Mouse (Mus musculus): ENCODE data around the gene Gm12216. TPM values are rescaled to one million over a fixed set of nuclear protein-coding genes. Genes with fewer than 3 reads are reported as not detected.

The Gm12216 gene
- polyA plus RNA-seq, 1 experiment, result 2.8 TPM

GRCm38 (mm10) chr11:53749716-53750352 lies 109.2 kb downstream of the Gm12216 start:
- 0 out of 2 replicates have a peak, but pooled peaks have one; percentile 56 for TF ChIP-seq EP300 (IDR thresholded peaks at IDR 0.05; ENCODE audit: insufficient read depth, low read depth, low read length)
- TF ChIP-seq CTCF (IDR thresholded peaks at IDR 0.05; ENCODE audit: low read depth, low read length), result no peak
- no peak for TF ChIP-seq POLR2A (IDR thresholded peaks at IDR 0.05; ENCODE audit: insufficient read depth, low read length)
- H3K36me3 ChIP-seq (ENCODE audit: control insufficient read depth, insufficient read depth, low read length, poor library complexity, severe bottlenecking), result no peaks in the 10 kb centered on the region
- peak overlapping the region; percentile 34 for H3K27ac ChIP-seq (ENCODE audit: insufficient read depth, low read length)
- no peak overlapping the region for H3K9ac ChIP-seq (ENCODE audit: low read depth, poor library complexity, severe bottlenecking)
- no peaks in the 10 kb centered on the region for H3K27me3 ChIP-seq (ENCODE audit: control insufficient read depth, insufficient read depth, low read length, poor library complexity, severe bottlenecking)
- H3K4me1 ChIP-seq (ENCODE audit: control insufficient read depth, insufficient read depth, low read length), result peaks cover 1% of the 10 kb centered on the region
- H3K9me3 ChIP-seq (replicated peaks; ENCODE audit: control insufficient read depth, insufficient read depth, low read length, poor library complexity, severe bottlenecking), result no peaks in the 10 kb centered on the region
- no peak overlapping the region for H3K4me3 ChIP-seq (ENCODE audit: low read depth, low read length)

GRCm38 (mm10) chr11:53749306-53749705 lies 109.8 kb downstream of the Gm12216 start:
- Histone ChIP-seq H3K27ac (ENCODE audit: insufficient read depth, low read length) (peak overlapping the region; percentile 34; the same call in 1 of the 2 replicates), H3K4me1 (ENCODE audit: control insufficient read depth, insufficient read depth, low read length) (peaks cover 5% of the 10 kb centered on the region), H3K9ac (ENCODE audit: low read depth, poor library complexity, severe bottlenecking) (no peak overlapping the region), H3K9me3 (replicated peaks; ENCODE audit: control insufficient read depth, insufficient read depth, low read length, poor library complexity, severe bottlenecking) (no peaks in the 10 kb centered on the region), H3K27me3 (ENCODE audit: control insufficient read depth, insufficient read depth, low read length, poor library complexity, severe bottlenecking) (no peaks in the 10 kb centered on the region), H3K4me3 (ENCODE audit: low read depth, low read length) (no peak overlapping the region), H3K36me3 (ENCODE audit: control insufficient read depth, insufficient read depth, low read length, poor library complexity, severe bottlenecking) (no peaks in the 10 kb centered on the region)
- no peak for TF ChIP-seq CTCF (IDR thresholded peaks at IDR 0.05; ENCODE audit: low read depth, low read length)
- TF ChIP-seq POLR2A (IDR thresholded peaks at IDR 0.05; ENCODE audit: insufficient read depth, low read length), result no peak
- TF ChIP-seq EP300 (IDR thresholded peaks at IDR 0.05; ENCODE audit: insufficient read depth, low read depth, low read length), result no peak

GRCm38 (mm10) chr11:53748614-53749013 lies 110.4 kb downstream of the Gm12216 start:
- no peak overlapping the region for H3K4me3 ChIP-seq (ENCODE audit: low read depth, low read length)
- H3K36me3 ChIP-seq (ENCODE audit: control insufficient read depth, insufficient read depth, low read length, poor library complexity, severe bottlenecking), result no peaks in the 10 kb centered on the region
- peaks cover 5% of the 10 kb centered on the region for H3K4me1 ChIP-seq (ENCODE audit: control insufficient read depth, insufficient read depth, low read length)
- no peak overlapping the region for H3K9ac ChIP-seq (ENCODE audit: low read depth, poor library complexity, severe bottlenecking)
- no peaks in the 10 kb centered on the region for H3K27me3 ChIP-seq (ENCODE audit: control insufficient read depth, insufficient read depth, low read length, poor library complexity, severe bottlenecking)
- no peaks in the 10 kb centered on the region for H3K9me3 ChIP-seq (replicated peaks; ENCODE audit: control insufficient read depth, insufficient read depth, low read length, poor library complexity, severe bottlenecking)
- no peak overlapping the region for H3K27ac ChIP-seq (ENCODE audit: insufficient read depth, low read length)
- TF ChIP-seq CTCF (IDR thresholded peaks at IDR 0.05; ENCODE audit: low read depth, low read length) (no peak), EP300 (IDR thresholded peaks at IDR 0.05; ENCODE audit: insufficient read depth, low read depth, low read length) (no peak), POLR2A (IDR thresholded peaks at IDR 0.05; ENCODE audit: insufficient read depth, low read length) (no peak)

- Histone ChIP-seq H3K36me3 (ENCODE audit: control insufficient read depth, insufficient read depth, low read length, poor library complexity, severe bottlenecking) (no peaks in the 10 kb centered on the region), H3K4me1 (ENCODE audit: control insufficient read depth, insufficient read depth, low read length) (peaks cover 5% of the 10 kb centered on the region), H3K27me3 (ENCODE audit: control insufficient read depth, insufficient read depth, low read length, poor library complexity, severe bottlenecking) (no peaks in the 10 kb centered on the region), H3K27ac (ENCODE audit: insufficient read depth, low read length) (no peak overlapping the region), H3K4me3 (ENCODE audit: low read depth, low read length) (no peak overlapping the region), H3K9me3 (replicated peaks; ENCODE audit: control insufficient read depth, insufficient read depth, low read length, poor library complexity, severe bottlenecking) (no peaks in the 10 kb centered on the region), H3K9ac (ENCODE audit: low read depth, poor library complexity, severe bottlenecking) (no peak overlapping the region)
- TF ChIP-seq POLR2A (IDR thresholded peaks at IDR 0.05; ENCODE audit: insufficient read depth, low read length) (no peak), EP300 (IDR thresholded peaks at IDR 0.05; ENCODE audit: insufficient read depth, low read depth, low read length) (no peak), CTCF (IDR thresholded peaks at IDR 0.05; ENCODE audit: low read depth, low read length) (no peak)
Measured at GRCm38 (mm10) chr11:53747985-53748384, 111.1 kb downstream of the Gm12216 start.

- Histone ChIP-seq H3K36me3 (ENCODE audit: control insufficient read depth, insufficient read depth, low read length, poor library complexity, severe bottlenecking) (no peaks in the 10 kb centered on the region), H3K9ac (ENCODE audit: low read depth, poor library complexity, severe bottlenecking) (no peak overlapping the region), H3K9me3 (replicated peaks; ENCODE audit: control insufficient read depth, insufficient read depth, low read length, poor library complexity, severe bottlenecking) (no peaks in the 10 kb centered on the region), H3K4me3 (ENCODE audit: low read depth, low read length) (no peak overlapping the region), H3K4me1 (ENCODE audit: control insufficient read depth, insufficient read depth, low read length) (peaks cover 5% of the 10 kb centered on the region), H3K27me3 (ENCODE audit: control insufficient read depth, insufficient read depth, low read length, poor library complexity, severe bottlenecking) (no peaks in the 10 kb centered on the region), H3K27ac (ENCODE audit: insufficient read depth, low read length) (no peak overlapping the region)
- TF ChIP-seq EP300 (IDR thresholded peaks at IDR 0.05; ENCODE audit: insufficient read depth, low read depth, low read length), result no peak
- TF ChIP-seq POLR2A (IDR thresholded peaks at IDR 0.05; ENCODE audit: insufficient read depth, low read length), result no peak
- TF ChIP-seq CTCF (IDR thresholded peaks at IDR 0.05; ENCODE audit: low read depth, low read length), result no peak
Measured at GRCm38 (mm10) chr11:53745260-53745659, 113.8 kb downstream of the Gm12216 start.

GRCm38 (mm10) chr11:53742353-53742752 lies 116.7 kb downstream of the Gm12216 start:
- no peak overlapping the region for H3K9ac ChIP-seq (ENCODE audit: low read depth, poor library complexity, severe bottlenecking)
- no peaks in the 10 kb centered on the region for H3K27me3 ChIP-seq (ENCODE audit: control insufficient read depth, insufficient read depth, low read length, poor library complexity, severe bottlenecking)
- no peak overlapping the region for H3K4me3 ChIP-seq (ENCODE audit: low read depth, low read length)
- H3K4me1 ChIP-seq (ENCODE audit: control insufficient read depth, insufficient read depth, low read length), result peaks cover 4% of the 10 kb centered on the region
- H3K27ac ChIP-seq (ENCODE audit: insufficient read depth, low read length), result no peak overlapping the region
- no peaks in the 10 kb centered on the region for H3K9me3 ChIP-seq (replicated peaks; ENCODE audit: control insufficient read depth, insufficient read depth, low read length, poor library complexity, severe bottlenecking)
- TF ChIP-seq POLR2A (IDR thresholded peaks at IDR 0.05; ENCODE audit: insufficient read depth, low read length), result no peak
- TF ChIP-seq EP300 (IDR thresholded peaks at IDR 0.05; ENCODE audit: insufficient read depth, low read depth, low read length), result 0 out of 2 replicates have a peak, but pooled peaks have one; percentile 39
- H3K36me3 ChIP-seq (ENCODE audit: control insufficient read depth, insufficient read depth, low read length, poor library complexity, severe bottlenecking), result no peaks in the 10 kb centered on the region
